Mouse (Mus musculus) limb, embryonic 14.5 days (tissue): ENCODE results near the gene Mpo. TPM values are rescaled to one million over a fixed set of nuclear protein-coding genes. Genes with fewer than 3 reads are reported as not detected.

Experiments used
- ATAC-seq: fragments of 200-750 bp; cut with Nextera tagmentation; 2 replicates; pipeline ENCODE4 v1.8.0; 2017; ENCODE audit warnings: low read depth, moderate number of reproducible peaks, moderate TSS enrichment; ENCODE audit not compliant: low FRiP score
- DNase-seq: peaks from one replicate; pipeline ENCODE4 v3.0.0-alpha.2; 2015; ENCODE audit warnings: low spot score
- H3K27ac ChIP-seq: fragments of 300-500 bp; sonication (generic); replicated peaks from 2 replicates; pipeline ENCODE4 v1.5.1; 2014; ENCODE audit warnings: low read depth, mild to moderate bottlenecking, low read length, moderate library complexity, mixed read lengths
- H3K27me3 ChIP-seq: fragments of 300-500 bp; sonication (generic); 2 replicates; pipeline ENCODE4 v1.6.1; 2014; ENCODE audit warnings: low read length, mixed read lengths; ENCODE audit not compliant: control insufficient read depth, insufficient read depth
- H3K36me3 ChIP-seq: fragments of 300-500 bp; sonication (generic); 2 replicates; pipeline ENCODE4 v1.6.1; 2014; ENCODE audit warnings: mild to moderate bottlenecking, low read length, moderate library complexity, mixed read lengths; ENCODE audit not compliant: control insufficient read depth, insufficient read depth
- H3K4me1 ChIP-seq: fragments of 300-500 bp; sonication (generic); 2 replicates; pipeline ENCODE4 v1.6.1; 2014; ENCODE audit warnings: antibody characterized with exemption, low read length, mixed read lengths; ENCODE audit not compliant: control insufficient read depth, insufficient read depth
- H3K4me2 ChIP-seq: fragments of 300-500 bp; sonication (generic); replicated peaks from 2 replicates; pipeline ENCODE4 v1.6.1; 2014; ENCODE audit warnings: low read depth, mild to moderate bottlenecking, low read length, moderate library complexity; ENCODE audit not compliant: severe bottlenecking
- H3K4me3 ChIP-seq: fragments of 300-500 bp; sonication (generic); replicated peaks from 2 replicates; pipeline ENCODE4 v1.5.1; 2014; ENCODE audit warnings: low read length
- H3K9ac ChIP-seq: fragments of 300-500 bp; sonication (generic); 2 replicates; pipeline ENCODE4 v1.6.1; 2014; ENCODE audit warnings: mild to moderate bottlenecking, low read depth, low read length, moderate library complexity; ENCODE audit not compliant: severe bottlenecking
- H3K9me3 ChIP-seq: fragments of 300-500 bp; sonication (generic); 2 replicates; pipeline ENCODE4 v1.6.1; 2016; ENCODE audit warnings: low read length; ENCODE audit not compliant: control insufficient read depth
- POLR2A ChIP-seq: fragments of 200-500 bp; IDR thresholded peaks from 2 replicates; pipeline ENCODE4 v1.8.0; 2012; ENCODE audit warnings: inconsistent platforms, mild to moderate bottlenecking, moderate library complexity, borderline replicate concordance; ENCODE audit not compliant: insufficient read depth, insufficient read length; ENCODE audit errors: extremely low read depth
- WGBS: fragments of 180-500 bp; shearing (Covaris S2); extraction: QIAGEN DNeasy Blood & Tissue Kit; methylation state at CpG from one replicate; pipeline ENCODE4 v1.1.7; 2014; 5-methylcytosine and 5-hydroxymethylcytosine counted together
- polyA plus RNA-seq, 2 experiments: library from polyadenylated mRNA; depleted of rRNA in 1 of 2; stranded (reverse) in 1 of 2; unstranded in 1 of 2; fragments of >200 nt; fragmentation: Nextera tagmentation in 1 of 2; extraction: Ambion mirVana in 1 of 2; gene quantifications; 2 replicates each; pipeline versions ENCODE4 v1.2.1 to v1.2.3; 2012 to 2014

Mpo gene
- polyA plus RNA-seq, 2 experiments: 1.1 to 1.7 TPM

DNA sequence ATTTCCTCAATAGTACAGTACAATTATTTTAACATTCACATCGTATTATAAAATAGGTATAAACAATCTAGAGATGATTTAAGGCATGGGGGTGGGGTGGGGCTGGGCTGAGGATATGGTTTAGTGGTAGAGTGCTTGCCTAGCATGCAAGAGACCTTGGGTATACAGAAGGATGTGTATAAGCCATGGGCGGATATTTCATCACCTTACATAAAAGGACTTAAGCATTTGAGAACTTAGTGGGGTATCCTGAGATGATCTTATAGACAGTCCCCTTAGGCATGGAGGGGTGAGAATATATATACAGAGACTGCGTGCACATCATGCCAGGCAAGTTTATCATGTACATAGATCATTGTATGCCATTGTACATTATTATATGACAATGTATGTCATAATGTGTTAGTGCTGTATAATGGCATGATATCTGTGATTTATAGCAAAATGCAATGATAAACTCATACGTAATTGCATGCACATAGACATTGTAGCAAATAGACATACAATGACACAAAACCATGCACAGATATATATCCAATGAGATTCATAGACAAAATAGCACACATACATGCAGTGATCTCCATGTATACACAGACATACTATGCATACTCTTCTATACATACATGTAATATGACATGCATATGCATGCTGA is 34.3 kb upstream of the Mpo start:
- ATAC-seq (no peak), DNase-seq (no peak)
- no peak for TF ChIP-seq POLR2A
- no peak overlapping the region for H3K27ac ChIP-seq
- no peaks in the 10 kb centered on the region for H3K36me3 ChIP-seq
- peaks cover 41% of the 10 kb centered on the region for H3K27me3 ChIP-seq
- H3K9ac ChIP-seq: no peak overlapping the region
- no peak overlapping the region for H3K4me2 ChIP-seq
- peaks cover 6% of the 10 kb centered on the region for H3K4me1 ChIP-seq
- no peaks in the 10 kb centered on the region for H3K9me3 ChIP-seq
- no peak overlapping the region for H3K4me3 ChIP-seq
- WGBS: 70% methylated on average over 4 of the region's 4 CpGs

DNA sequence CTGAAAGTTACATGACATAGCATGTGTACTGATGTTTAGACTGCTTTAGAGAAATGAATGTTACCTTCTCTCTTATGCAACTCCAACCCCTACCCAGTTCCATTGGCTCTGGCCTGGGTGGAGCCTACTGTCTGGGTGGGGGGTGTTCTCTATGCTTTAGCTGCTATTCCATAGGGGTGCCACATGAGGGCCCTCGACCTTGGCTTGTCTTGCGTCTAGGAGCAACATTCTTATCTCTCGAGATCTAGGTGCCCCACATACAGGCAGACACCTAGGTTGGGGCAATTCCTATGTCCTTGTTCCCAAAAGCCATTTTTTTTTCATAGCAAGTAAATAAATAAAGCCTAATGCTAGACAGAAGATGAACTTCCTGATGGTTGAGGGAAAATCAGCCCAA is 33.8 kb upstream of the Mpo start:
- Histone ChIP-seq H3K4me2 (no peak overlapping the region), H3K36me3 (no peaks in the 10 kb centered on the region), H3K4me3 (no peak overlapping the region), H3K9ac (no peak overlapping the region), H3K9me3 (no peaks in the 10 kb centered on the region), H3K4me1 (peaks cover 11% of the 10 kb centered on the region), H3K27me3 (peaks cover 47% of the 10 kb centered on the region), H3K27ac (no peak overlapping the region)
- no peak for DNase-seq
- no peak for TF ChIP-seq POLR2A
- WGBS: 2% methylated on average over 3 of the region's 3 CpGs
- no peak for ATAC-seq

DNA sequence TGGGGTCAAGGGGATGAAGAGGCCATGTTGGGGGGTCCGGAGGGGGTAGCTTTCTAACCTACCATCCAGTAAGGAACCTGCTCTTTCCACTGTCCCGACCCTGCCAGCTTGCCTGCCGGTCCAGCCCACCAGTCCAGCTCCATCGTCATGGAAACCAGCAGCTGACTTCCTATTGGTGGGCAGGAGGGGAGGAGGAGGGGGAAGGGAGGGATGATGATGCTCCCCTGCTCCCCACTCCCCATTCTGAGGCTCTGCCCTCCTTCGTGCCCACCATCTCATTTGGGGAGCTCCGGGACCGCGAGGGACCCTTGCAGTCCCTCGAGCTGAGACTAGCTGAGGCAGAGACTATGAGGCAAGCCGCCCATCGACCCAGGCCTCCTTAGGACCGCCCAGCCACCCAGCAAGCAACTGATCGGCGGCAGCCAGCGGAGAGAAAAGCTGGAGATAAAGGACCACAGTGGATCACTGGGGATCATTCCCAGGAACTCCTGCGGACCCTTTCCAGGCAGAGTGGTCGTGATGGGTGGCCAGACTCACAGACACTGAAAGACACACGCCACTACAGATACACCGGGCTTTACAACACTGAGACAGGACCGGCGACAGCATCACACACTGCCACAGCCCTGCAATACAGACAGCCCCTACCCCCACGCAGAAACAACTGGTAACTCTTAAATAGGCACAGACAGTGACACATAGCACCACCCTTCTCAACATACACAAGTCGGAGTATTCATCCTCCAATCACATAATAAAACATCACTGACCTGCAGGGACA is 32.9 kb upstream of the Mpo start, which contains the start of gene Tspoap1:
Gene Tspoap1, plus strand, starts transcription at position 241 of the 781 bp plus-strand sequence.
- peaks cover 55% of the 10 kb centered on the region for H3K27me3 ChIP-seq
- DNase-seq: no peak

DNA sequence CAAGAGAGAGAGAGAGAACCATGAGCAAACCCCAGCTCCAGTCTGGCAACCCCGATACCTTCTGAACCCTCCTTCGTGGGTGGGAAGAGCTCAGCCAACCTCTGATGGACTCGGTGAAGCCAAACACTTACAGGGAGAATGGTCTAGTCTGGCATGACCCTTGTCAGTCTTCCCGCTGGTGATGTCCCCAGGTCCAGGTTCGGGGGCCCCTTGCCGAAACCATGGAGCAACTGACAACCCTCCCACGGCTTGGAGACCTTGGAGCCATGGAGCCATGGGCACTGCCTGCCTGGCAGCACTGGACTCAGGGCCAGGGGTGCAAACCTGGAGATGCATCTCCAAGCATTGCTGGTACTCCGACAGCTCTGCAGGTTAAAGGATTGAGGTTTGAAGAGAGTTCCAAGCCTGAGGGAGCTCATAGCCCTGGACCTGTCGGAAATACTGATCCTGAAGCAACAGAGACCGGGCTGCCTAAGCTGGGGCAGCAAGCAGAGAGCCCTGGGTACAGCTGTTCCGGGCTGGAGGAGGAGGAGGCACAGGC is 32.1 kb upstream of the Mpo start:
- Histone ChIP-seq H3K9ac (no peak overlapping the region), H3K4me2 (no peak overlapping the region), H3K4me1 (peaks cover 12% of the 10 kb centered on the region), H3K9me3 (no peaks in the 10 kb centered on the region), H3K36me3 (no peaks in the 10 kb centered on the region), H3K27me3 (peaks cover 56% of the 10 kb centered on the region), H3K27ac (no peak overlapping the region), H3K4me3 (no peak overlapping the region)
- 56% methylated on average over 11 of the region's 11 CpGs for WGBS
- ATAC-seq: no peak
- no peak for TF ChIP-seq POLR2A
- DNase-seq: no peak

More for the DNA sequence above, 32.9 kb upstream of the Mpo start, which contains the start of gene Tspoap1:
- no peak within 1 kb of the TSS for H3K4me2 ChIP-seq
- H3K9me3 ChIP-seq: no peaks in the 10 kb centered on the region
- no peaks in the 10 kb centered on the region for H3K36me3 ChIP-seq
- H3K4me3 ChIP-seq: no peak within 1 kb of the TSS
- 7% methylated on average over 22 of the region's 23 CpGs for WGBS
- no peak within 1 kb of the TSS for H3K9ac ChIP-seq
- no peak for ATAC-seq
- no peak for TF ChIP-seq POLR2A
- peaks cover 12% of the 10 kb centered on the region for H3K4me1 ChIP-seq
- H3K27ac ChIP-seq: no peak within 1 kb of the TSS

DNA sequence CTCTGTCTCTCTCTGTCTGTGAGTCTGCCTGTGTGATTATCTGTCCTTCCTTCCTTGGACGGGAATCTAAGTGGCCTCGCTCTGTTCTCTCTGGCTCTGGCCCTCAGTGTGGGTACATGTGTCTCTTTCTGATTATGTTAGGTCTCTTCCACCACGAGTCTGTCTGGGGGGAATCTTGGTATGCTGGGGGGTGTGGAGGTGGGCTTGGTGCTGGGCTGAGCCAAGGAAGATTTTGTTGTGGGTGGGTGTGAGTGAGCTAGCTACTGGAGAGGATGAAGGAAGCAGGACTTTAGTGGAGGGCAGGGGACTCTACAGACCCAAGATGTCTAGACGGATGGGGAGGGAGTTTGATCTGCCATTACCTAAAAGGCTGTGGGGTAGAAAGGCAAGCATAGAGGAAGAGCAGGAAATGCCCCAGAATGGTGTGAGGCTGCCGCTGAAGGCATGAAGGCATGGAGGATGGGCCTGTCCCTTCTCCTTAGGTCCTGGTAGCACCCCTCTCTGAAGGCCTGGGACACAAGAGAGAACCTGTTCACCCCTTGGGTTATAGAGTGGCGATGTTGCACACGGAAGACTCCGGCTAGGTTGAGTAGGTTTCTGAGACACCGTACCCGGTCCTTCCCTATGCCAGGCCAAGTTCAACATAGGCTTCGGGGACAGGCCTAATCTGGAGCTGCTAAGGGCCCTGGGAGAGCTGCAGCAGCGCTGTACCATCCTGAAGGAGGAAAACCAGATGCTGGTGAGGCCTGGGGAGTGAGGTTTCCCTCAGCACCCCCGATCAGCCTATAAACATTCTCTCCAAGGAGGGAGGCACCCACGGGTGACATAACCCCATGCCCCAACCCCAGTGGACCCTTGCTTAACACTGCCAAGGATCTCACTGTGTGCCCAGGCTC is 31.3 kb upstream of the Mpo start:
- Histone ChIP-seq H3K27ac (no peak overlapping the region), H3K36me3 (no peaks in the 10 kb centered on the region), H3K4me2 (no peak overlapping the region), H3K4me3 (no peak overlapping the region), H3K9ac (no peak overlapping the region), H3K9me3 (no peaks in the 10 kb centered on the region), H3K27me3 (peaks cover 56% of the 10 kb centered on the region), H3K4me1 (peaks cover 12% of the 10 kb centered on the region)
- DNase-seq: no peak
- TF ChIP-seq POLR2A: no peak
- WGBS: 66% methylated on average over 14 of the region's 14 CpGs
- ATAC-seq: no peak
